In genomic region chr4:105244931-105245330, GRCm38 (mm10) we compare ENCODE assay signal across 9 mouse cellular contexts.
DNase-seq lines count a peak whose midpoint lies in the region; ATAC-seq lines count a peak whose summit lies in the region.
"Had no signal": no experiment of that assay in that cellular context is flagged by ENCODE, and none has a peak within 500 bp of the region (broad histone marks: within the 10 kb centered on the region; RNA-seq: fewer than 3 reads in every experiment).

No protein-coding gene starts in this region.

- WGBS in heart, embryonic 14.5 days = 72% methylated on average over 10 of the region's 10 CpGs
- 64% methylated on average over 10 of the region's 10 CpGs for WGBS in embryonic facial prominence, embryonic 10.5 days
- WGBS in hindbrain, embryonic 10.5 days = 73% methylated on average over 10 of the region's 10 CpGs
- WGBS in midbrain, embryonic 12.5 days = 58% methylated on average over 10 of the region's 10 CpGs

- H3K36me3 ChIP-seq in heart, embryonic 14.5 days (ENCODE audit: control insufficient read depth, insufficient read depth, low read length) = no peaks in the 10 kb centered on the region
- H3K36me3 ChIP-seq in embryonic facial prominence, embryonic 10.5 days (replicated peaks) = no peaks in the 10 kb centered on the region
- no peaks in the 10 kb centered on the region for H3K36me3 ChIP-seq in hindbrain, embryonic 10.5 days
- no peaks in the 10 kb centered on the region for H3K36me3 ChIP-seq in midbrain, embryonic 12.5 days

- peaks cover 3% of the 10 kb centered on the region; the same call in 1 of the 2 replicates for H3K27me3 ChIP-seq in heart, embryonic 14.5 days (ENCODE audit: control insufficient read depth, insufficient read depth, low read length)
- H3K27me3 ChIP-seq in embryonic facial prominence, embryonic 10.5 days (replicated peaks; ENCODE audit: low read depth, poor library complexity, severe bottlenecking) = peaks cover 24% of the 10 kb centered on the region
- peaks cover 26% of the 10 kb centered on the region for H3K27me3 ChIP-seq in hindbrain, embryonic 10.5 days (ENCODE audit: insufficient read depth, poor library complexity, severe bottlenecking)
- H3K27me3 ChIP-seq in midbrain, embryonic 12.5 days = peaks cover 8% of the 10 kb centered on the region; the same call in 1 of the 2 replicates

- ATAC-seq in heart, embryonic 14.5 days (ENCODE audit: insufficient number of reproducible peaks, insufficient read depth, low FRiP score, low read depth) = no peak
- ATAC-seq in midbrain, embryonic 12.5 days (ENCODE audit: low FRiP score, low read depth) = no peak
- no peak for ATAC-seq in activated CD4-positive, CD25-positive, alpha-beta regulatory T cell, adult 4 months
- ATAC-seq: inflammation-experienced regulatory T-cells, adult 6 months had no signal

- H3K4me2 ChIP-seq in heart, embryonic 14.5 days (ENCODE audit: low read length) = peak overlapping the region; percentile 65
- peak overlapping the region; percentile 51; the same call in 1 of the 2 replicates for H3K4me2 ChIP-seq in midbrain, embryonic 12.5 days (replicated peaks)

- no peaks in the 10 kb centered on the region for H3K9me3 ChIP-seq in heart, embryonic 14.5 days (ENCODE audit: control insufficient read depth, low read length)
- no peaks in the 10 kb centered on the region for H3K9me3 ChIP-seq in embryonic facial prominence, embryonic 10.5 days
- no peaks in the 10 kb centered on the region for H3K9me3 ChIP-seq in hindbrain, embryonic 10.5 days
- no peaks in the 10 kb centered on the region for H3K9me3 ChIP-seq in midbrain, embryonic 12.5 days

- DNase-seq in heart, postnatal 4 days = no peak
- DNase-seq in embryonic facial prominence, embryonic 10.5 days (ENCODE audit: low spot score) = no peak
- DNase-seq in hindbrain, embryonic 10.5 days (ENCODE audit: low spot score) = peak; percentile 13
- no peak for DNase-seq in adrenal gland, postnatal 25 days
- no peak for DNase-seq in spleen, adult 12 weeks (ENCODE audit: low spot score)

- H3K4me3 ChIP-seq in heart, embryonic 14.5 days (ENCODE audit: control insufficient read depth in 1 of 2, insufficient read depth in 1 of 2, low read depth in 1 of 2, low read length in 2 of 2) = peak overlapping the region in 1 of 2 experiments; percentile 30; a peak in 1 of 4 replicates
- peak overlapping the region; percentile 49; the same call in 1 of the 2 replicates for H3K4me3 ChIP-seq in embryonic facial prominence, embryonic 10.5 days
- H3K4me3 ChIP-seq in hindbrain, embryonic 10.5 days = no peak overlapping the region
- no peak overlapping the region for H3K4me3 ChIP-seq in midbrain, embryonic 12.5 days

- peaks cover 0 to 11% of the 10 kb centered on the region in 2 experiments; a peak in 2 of 4 replicates for H3K4me1 ChIP-seq in heart, embryonic 14.5 days (ENCODE audit: control insufficient read depth in 2 of 2, insufficient read depth in 2 of 2, low read length in 2 of 2)
- H3K4me1 ChIP-seq in embryonic facial prominence, embryonic 10.5 days = peaks cover 24% of the 10 kb centered on the region
- peaks cover 28% of the 10 kb centered on the region for H3K4me1 ChIP-seq in hindbrain, embryonic 10.5 days (replicated peaks)
- peaks cover 24% of the 10 kb centered on the region for H3K4me1 ChIP-seq in midbrain, embryonic 12.5 days

- H3K27ac ChIP-seq in heart, embryonic 14.5 days (replicated peaks in 1 of 2; ENCODE audit: control insufficient read depth in 1 of 2, insufficient read depth in 1 of 2, low read depth in 2 of 2, low read length in 2 of 2) = no peak overlapping the region
- H3K27ac ChIP-seq in embryonic facial prominence, embryonic 10.5 days (replicated peaks) = peak overlapping the region; percentile 83
- peak overlapping the region; percentile 86 for H3K27ac ChIP-seq in hindbrain, embryonic 10.5 days
- H3K27ac ChIP-seq in midbrain, embryonic 12.5 days (replicated peaks) = peak overlapping the region; percentile 81

- no peak overlapping the region; the same call in 1 of the 2 replicates for H3K9ac ChIP-seq in heart, embryonic 14.5 days (ENCODE audit: low read length)
- H3K9ac ChIP-seq in midbrain, embryonic 12.5 days (replicated peaks) = peak overlapping the region; percentile 52

Comparison
In these comparisons a context has a peak if more than half of its experiments do, and no peak if none do; other contexts are left out.
1. H3K27ac ChIP-seq: peak in embryonic facial prominence, embryonic 10.5 days (single experiment), hindbrain, embryonic 10.5 days (single experiment) and midbrain, embryonic 12.5 days (single experiment); none in heart, embryonic 14.5 days (0 of 2).